Mouse (Mus musculus): Measurements from ENCODE around the gene Cst13. TPM values are rescaled to one million over a fixed set of nuclear protein-coding genes. Genes with fewer than 3 reads are reported as not detected.

Gene Cst13
- polyA plus RNA-seq, 1 experiment from 2014 or later = not detected

GRCm38 (mm10) chr2:148856630-148857400 lies 36.9 kb downstream of the Cst13 start:
- Histone ChIP-seq H3K27me3 (replicated peaks) (no peaks in the 10 kb centered on the region), H3K4me2 (no peak overlapping the region), H3K4me3 (no peak overlapping the region), H3K9ac (no peak overlapping the region), H3K4me1 (no peaks in the 10 kb centered on the region), H3K36me3 (replicated peaks) (no peaks in the 10 kb centered on the region), H3K27ac (no peak overlapping the region), H3K9me3 (no peaks in the 10 kb centered on the region)
- WGBS = 74% methylated on average over 8 of the region's 8 CpGs
- no peak for ATAC-seq (replicated peaks)

- H3K27me3 ChIP-seq (replicated peaks) = no peaks in the 10 kb centered on the region
- no peak overlapping the region for H3K27ac ChIP-seq
- no peak overlapping the region for H3K9ac ChIP-seq
- no peaks in the 10 kb centered on the region for H3K9me3 ChIP-seq
- H3K36me3 ChIP-seq (replicated peaks) = no peaks in the 10 kb centered on the region
- no peaks in the 10 kb centered on the region for H3K4me1 ChIP-seq
- H3K4me2 ChIP-seq = no peak overlapping the region
- H3K4me3 ChIP-seq = no peak overlapping the region
- WGBS = 79% methylated on average over 4 of the region's 4 CpGs
- no peak for ATAC-seq (replicated peaks)
Observed at GRCm38 (mm10) chr2:148857506-148857905, 37.6 kb downstream of the Cst13 start.

GRCm38 (mm10) chr2:148860993-148861392 lies 41.1 kb downstream of the Cst13 start:
- no peak overlapping the region for H3K9ac ChIP-seq
- no peaks in the 10 kb centered on the region for H3K9me3 ChIP-seq
- ATAC-seq (replicated peaks) = no peak
- H3K4me1 ChIP-seq = no peaks in the 10 kb centered on the region
- no peaks in the 10 kb centered on the region for H3K27me3 ChIP-seq (replicated peaks)
- H3K4me2 ChIP-seq = no peak overlapping the region
- H3K27ac ChIP-seq = no peak overlapping the region
- H3K4me3 ChIP-seq = no peak overlapping the region
- H3K36me3 ChIP-seq (replicated peaks) = no peaks in the 10 kb centered on the region
- 79% methylated on average over 4 of the region's 4 CpGs for WGBS

- no peaks in the 10 kb centered on the region for H3K9me3 ChIP-seq
- no peak overlapping the region for H3K4me3 ChIP-seq
- no peaks in the 10 kb centered on the region for H3K4me1 ChIP-seq
- no peak overlapping the region for H3K9ac ChIP-seq
- H3K27ac ChIP-seq = no peak overlapping the region
- ATAC-seq (replicated peaks) = no peak
- no peaks in the 10 kb centered on the region for H3K36me3 ChIP-seq (replicated peaks)
- H3K27me3 ChIP-seq (replicated peaks) = no peaks in the 10 kb centered on the region
- no peak overlapping the region for H3K4me2 ChIP-seq
Observed at GRCm38 (mm10) chr2:148861693-148862092, 41.8 kb downstream of the Cst13 start.

- WGBS = 83% methylated on average over 2 of the region's 2 CpGs
- Histone ChIP-seq H3K4me2 (no peak within 1 kb of the TSS), H3K4me3 (no peak within 1 kb of the TSS), H3K9me3 (no peaks in the 10 kb centered on the region), H3K27ac (no peak within 1 kb of the TSS), H3K9ac (no peak within 1 kb of the TSS), H3K36me3 (replicated peaks) (no peaks in the 10 kb centered on the region), H3K27me3 (replicated peaks) (no peaks in the 10 kb centered on the region), H3K4me1 (no peaks in the 10 kb centered on the region)
- no peak for ATAC-seq (replicated peaks)
Observed at GRCm38 (mm10) chr2:148864966-148865365, 45.1 kb downstream of the Cst13 start, which contains the start of gene 9230104L09Rik. Gene 9230104L09Rik, minus strand, starts transcription at chr2:148865038.

GRCm38 (mm10) chr2:148868959-148869358 lies 49.1 kb downstream of the Cst13 start:
- Histone ChIP-seq H3K4me3 (no peak overlapping the region), H3K27me3 (replicated peaks) (no peaks in the 10 kb centered on the region), H3K27ac (no peak overlapping the region), H3K9ac (no peak overlapping the region), H3K36me3 (replicated peaks) (peaks cover 13% of the 10 kb centered on the region; the same call in 1 of the 2 replicates), H3K9me3 (no peaks in the 10 kb centered on the region), H3K4me1 (peaks cover 20% of the 10 kb centered on the region), H3K4me2 (no peak overlapping the region)
- no peak for ATAC-seq (replicated peaks)
- 71% methylated on average over 1 of the region's 1 CpGs for WGBS

GRCm38 (mm10) chr2:148870526-148870925 lies 50.6 kb downstream of the Cst13 start:
- WGBS = 87% methylated on average over 3 of the region's 3 CpGs
- H3K4me1 ChIP-seq = peaks cover 24% of the 10 kb centered on the region
- ATAC-seq (replicated peaks) = no peak
- no peaks in the 10 kb centered on the region for H3K27me3 ChIP-seq (replicated peaks)
- H3K4me3 ChIP-seq = no peak overlapping the region
- peaks cover 13% of the 10 kb centered on the region; the same call in 1 of the 2 replicates for H3K36me3 ChIP-seq (replicated peaks)
- no peak overlapping the region for H3K27ac ChIP-seq
- H3K9ac ChIP-seq = no peak overlapping the region
- no peak overlapping the region for H3K4me2 ChIP-seq
- no peaks in the 10 kb centered on the region for H3K9me3 ChIP-seq

- peaks cover 24% of the 10 kb centered on the region for H3K4me1 ChIP-seq
- WGBS = 79% methylated on average over 4 of the region's 4 CpGs
- H3K4me2 ChIP-seq = peak overlapping the region; percentile 86
- no peaks in the 10 kb centered on the region for H3K9me3 ChIP-seq
- no peak overlapping the region for H3K27ac ChIP-seq
- H3K36me3 ChIP-seq (replicated peaks) = peaks cover 13% of the 10 kb centered on the region; the same call in 1 of the 2 replicates
- ATAC-seq (replicated peaks) = no peak
- no peaks in the 10 kb centered on the region for H3K27me3 ChIP-seq (replicated peaks)
- H3K4me3 ChIP-seq = peak overlapping the region; percentile 90
- no peak overlapping the region for H3K9ac ChIP-seq
Observed at GRCm38 (mm10) chr2:148872860-148873259, 53.0 kb downstream of the Cst13 start.

- H3K4me1 ChIP-seq = peaks cover 24% of the 10 kb centered on the region
Observed at GRCm38 (mm10) chr2:148874224-148874616, 54.3 kb downstream of the Cst13 start.

GRCm38 (mm10) chr2:148874617-148875334 lies 54.9 kb downstream of the Cst13 start:
- peaks cover 24% of the 10 kb centered on the region for H3K4me1 ChIP-seq
- H3K9me3 ChIP-seq = no peaks in the 10 kb centered on the region
- H3K27ac ChIP-seq = peak overlapping the region; percentile 84
- peak overlapping the region; percentile 90 for H3K4me3 ChIP-seq
- ATAC-seq (replicated peaks) = peak; percentile 89
- no peaks in the 10 kb centered on the region for H3K27me3 ChIP-seq (replicated peaks)
- H3K36me3 ChIP-seq (replicated peaks) = peaks cover 13% of the 10 kb centered on the region; the same call in 1 of the 2 replicates
- WGBS = 1% methylated on average over 34 of the region's 34 CpGs
- peak overlapping the region; percentile 86 for H3K4me2 ChIP-seq
- peak overlapping the region; percentile 88 for H3K9ac ChIP-seq

More at GRCm38 (mm10) chr2:148874224-148874616, 54.3 kb downstream of the Cst13 start:
- H3K27ac ChIP-seq = no peak overlapping the region; the same call in 1 of the 2 replicates
- ATAC-seq (replicated peaks) = peak; percentile 10
- peaks cover 13% of the 10 kb centered on the region; the same call in 1 of the 2 replicates for H3K36me3 ChIP-seq (replicated peaks)
- peak overlapping the region; percentile 88 for H3K9ac ChIP-seq
- H3K4me2 ChIP-seq = peak overlapping the region; percentile 86
- peak overlapping the region; percentile 90 for H3K4me3 ChIP-seq
- H3K27me3 ChIP-seq (replicated peaks) = no peaks in the 10 kb centered on the region
- WGBS = 44% methylated on average over 3 of the region's 3 CpGs
- H3K9me3 ChIP-seq = no peaks in the 10 kb centered on the region

GRCm38 (mm10) chr2:148875335-148875811 lies 55.5 kb downstream of the Cst13 start, which contains the start of gene Cst3:
Gene Cst3, minus strand, starts transcription at chr2:148875692.
- H3K9ac ChIP-seq = peak within 1 kb of the TSS; percentile 88
- H3K4me1 ChIP-seq = peaks cover 24% of the 10 kb centered on the region
- ATAC-seq (replicated peaks) = peak; percentile 97
- peaks cover 12% of the 10 kb centered on the region; the same call in 1 of the 2 replicates for H3K36me3 ChIP-seq (replicated peaks)
- H3K9me3 ChIP-seq = no peaks in the 10 kb centered on the region
- H3K4me3 ChIP-seq = peak within 1 kb of the TSS; percentile 90
- peak within 1 kb of the TSS; percentile 86 for H3K4me2 ChIP-seq
- no peaks in the 10 kb centered on the region for H3K27me3 ChIP-seq (replicated peaks)
- peak within 1 kb of the TSS; percentile 84 for H3K27ac ChIP-seq
- WGBS = 0% methylated on average over 19 of the region's 19 CpGs

- H3K36me3 ChIP-seq (replicated peaks) = no peaks in the 10 kb centered on the region
- H3K4me1 ChIP-seq = peaks cover 22% of the 10 kb centered on the region
- WGBS = 55% methylated on average over 3 of the region's 3 CpGs
- no peak for ATAC-seq (replicated peaks)
- no peak overlapping the region for H3K4me3 ChIP-seq
- no peak overlapping the region for H3K27ac ChIP-seq
- H3K4me2 ChIP-seq = no peak overlapping the region
- no peak overlapping the region for H3K9ac ChIP-seq
- H3K27me3 ChIP-seq (replicated peaks) = no peaks in the 10 kb centered on the region
- H3K9me3 ChIP-seq = no peaks in the 10 kb centered on the region
Observed at GRCm38 (mm10) chr2:148877016-148877770, 57.3 kb downstream of the Cst13 start.

All from midbrain, embryonic 15.5 days (tissue).